Mouse (Mus musculus): ENCODE data around the gene Tex33.

GRCm38 (mm10) chr15:78351586-78352165 is 44.0 kb downstream of the Tex33 start:
- TF ChIP-seq CTCF (IDR thresholded peaks at IDR 0.05 in 2 of 3, conservative IDR thresholded peaks at IDR 0.05 in 1 of 3; ENCODE audit: control insufficient read depth in 1 of 3, insufficient read depth in 1 of 3, low read depth in 2 of 3, low read length in 3 of 3, poor library complexity in 1 of 3, severe bottlenecking in 1 of 3) (no peak), SIN3A (IDR thresholded peaks at IDR 0.05; ENCODE audit: low read length) (no peak), EP300 (IDR thresholded peaks at IDR 0.05; ENCODE audit: low read depth in 1 of 2, low read length in 2 of 2) (no peak), POLR2A (IDR thresholded peaks at IDR 0.05; ENCODE audit: control insufficient read depth in 1 of 2, insufficient read depth in 1 of 2, low read depth in 1 of 2, low read length in 2 of 2, poor library complexity in 1 of 2) (no peak), ELF1 (IDR thresholded peaks at IDR 0.05; ENCODE audit: low read depth, low read length) (no peak), MEF2A (IDR thresholded peaks at IDR 0.05; ENCODE audit: extremely low read depth, insufficient replicate concordance, low read depth, low read length, poor library complexity, severe bottlenecking) (no peak), ZKSCAN1 (IDR thresholded peaks at IDR 0.05; ENCODE audit: low read depth, low read length) (no peak), BHLHE40 (IDR thresholded peaks at IDR 0.05; ENCODE audit: borderline replicate concordance, low read depth, low read length) (no peak), NRF1 (IDR thresholded peaks at IDR 0.05; ENCODE audit: insufficient read depth, low read depth, low read length, poor library complexity, severe bottlenecking) (no peak), CHD1 (IDR thresholded peaks at IDR 0.05; ENCODE audit: low read depth, low read length) (no peak), POLR2AphosphoS2 (IDR thresholded peaks at IDR 0.05; ENCODE audit: low read length) (no peak), ZC3H11A (IDR thresholded peaks at IDR 0.05; ENCODE audit: low read depth, low read length) (no peak), CHD2 (IDR thresholded peaks at IDR 0.05; ENCODE audit: low read length) (no peak), USF2 (IDR thresholded peaks at IDR 0.05; ENCODE audit: borderline replicate concordance in 1 of 2, insufficient read depth in 1 of 2, low read depth in 1 of 2, low read length in 2 of 2) (no peak)

Measured in MEL (cell line).